ENCODE assay signal across 8 mouse cellular contexts in the genomic region with DNA sequence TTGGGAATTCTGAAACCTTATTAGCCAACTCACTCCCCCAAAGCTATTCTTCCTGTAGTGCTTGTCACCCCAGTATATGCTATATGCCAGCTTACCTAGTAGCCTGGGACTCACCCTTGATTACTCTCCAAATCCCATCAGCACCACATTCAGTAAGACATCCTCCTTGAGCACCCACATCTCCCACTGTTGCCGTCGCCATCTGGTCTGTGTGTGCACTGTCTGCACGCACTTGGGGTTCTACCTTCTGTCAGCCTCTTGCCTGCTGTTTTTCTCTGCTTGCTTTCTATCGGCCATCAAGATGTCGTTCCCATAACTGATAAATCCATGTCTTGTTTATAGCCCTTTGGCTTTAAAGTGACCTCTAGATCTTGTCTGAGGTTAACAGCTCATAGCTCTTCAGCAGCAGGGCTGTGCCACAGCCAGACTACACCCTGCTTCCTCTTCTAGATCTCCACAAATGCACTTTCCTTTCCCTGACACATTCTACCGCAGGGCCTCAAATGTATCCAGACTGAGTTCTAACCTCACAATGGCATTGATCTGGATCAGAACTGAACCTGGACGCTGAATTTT. TPM values are rescaled to one million over a fixed set of nuclear protein-coding genes. Genes with fewer than 3 reads are reported as not detected.
DNase-seq lines count a peak whose midpoint lies in the region; ATAC-seq and TF ChIP-seq lines count a peak whose summit lies in the region.
"Had no signal": no experiment of that assay in that cellular context is flagged by ENCODE, and none has a peak within 500 bp of the region (broad histone marks: within the 10 kb centered on the region; RNA-seq: fewer than 3 reads in every experiment).

No protein-coding gene starts in this region.

- H3K27me3 ChIP-seq in liver, embryonic 11.5 days (replicated peaks; ENCODE audit: control insufficient read depth, insufficient read depth, low read length) = no peaks in the 10 kb centered on the region

- no peak overlapping the region for H3K9ac ChIP-seq in liver, embryonic 11.5 days (ENCODE audit: low read depth, low read length)

- DNase-seq in liver, embryonic 11.5 days (ENCODE audit: low spot score) = no peak
- DNase-seq in liver = no peak
- DNase-seq in brain, embryonic 14.5 days (ENCODE audit: low read depth) = peak; percentile 63
- DNase-seq in induced T-regulatory cell, adult 2 months (ENCODE audit: low read depth) = peak; percentile 56
- DNase-seq in naive thymus-derived CD4-positive, alpha-beta T cell, adult 2 months (ENCODE audit: low read depth) = peak; percentile 40
- DNase-seq in testis, postnatal 10 days (ENCODE audit: low spot score) = no peak
- no peak for DNase-seq in thymus, postnatal 10 days (ENCODE audit: low spot score in 2 of 2)
- DNase-seq: cerebellum, adult 8-10 months had no signal

- H3K27ac ChIP-seq in liver, embryonic 11.5 days (ENCODE audit: low read depth, low read length) = no peak overlapping the region

- peaks cover 33% of the 10 kb centered on the region for H3K4me1 ChIP-seq in liver, embryonic 11.5 days (replicated peaks; ENCODE audit: control insufficient read depth, insufficient read depth, low read length)

- no peaks in the 10 kb centered on the region for H3K9me3 ChIP-seq in liver, embryonic 11.5 days (ENCODE audit: control insufficient read depth, low read length)

- no peak overlapping the region for H3K4me3 ChIP-seq in liver, embryonic 11.5 days (ENCODE audit: low read depth, low read length)

- TF ChIP-seq CTCF in brain, embryonic 14.5 days (IDR thresholded peaks at IDR 0.05; ENCODE audit: borderline replicate concordance, extremely low read depth, insufficient read depth, insufficient read length) = no peak

- no peak for TF ChIP-seq POLR2A in brain, embryonic 14.5 days (IDR thresholded peaks at IDR 0.05; ENCODE audit: borderline replicate concordance, extremely low read depth, insufficient read depth, insufficient read length, poor library complexity, severe bottlenecking)

- peak overlapping the region; percentile 62 for H3K4me2 ChIP-seq in liver, embryonic 11.5 days

- WGBS in liver, embryonic 11.5 days = 59% methylated on average over 7 of the region's 7 CpGs

- H3K36me3 ChIP-seq in liver, embryonic 11.5 days (ENCODE audit: control insufficient read depth, insufficient read depth, low read length) = no peaks in the 10 kb centered on the region; the same call in 1 of the 2 replicates

- no peak for ATAC-seq in liver, embryonic 11.5 days (replicated peaks; ENCODE audit: low FRiP score)

RNA-seq across cellular contexts. Expression of a gene that starts 30.4 kb away (rescaled TPM):
- polyA plus RNA-seq in liver, embryonic 11.5 days (2014; fragmentation: Nextera tagmentation; extraction: Ambion mirVana) = 109 and 113 TPM in 2 replicates
- 51.2 and 53.4 TPM in 2 replicates for polyA plus RNA-seq in brain, embryonic 14.5 days (2012; rRNA removed)

RNA-seq across cellular contexts. Expression of a gene that starts 42.9 kb away (rescaled TPM):
- 16.8 and 16.9 TPM in 2 replicates for polyA plus RNA-seq in liver, embryonic 11.5 days (2014; fragmentation: Nextera tagmentation; extraction: Ambion mirVana)
- polyA plus RNA-seq in brain, embryonic 14.5 days (2012; rRNA removed) = 44.3 and 69.0 TPM in 2 replicates

Comparison
In these comparisons a context has a peak if more than half of its experiments do, and no peak if none do; other contexts are left out.
1. DNase-seq: peak in brain, embryonic 14.5 days (single experiment), induced T-regulatory cell, adult 2 months (single experiment) and naive thymus-derived CD4-positive, alpha-beta T cell, adult 2 months (single experiment); none in liver, embryonic 11.5 days (single experiment), liver (single experiment), testis, postnatal 10 days (single experiment) and thymus, postnatal 10 days (0 of 2).